Mouse (Mus musculus) brain, adult 10 weeks (tissue): ENCODE data around the gene Ddx25. TPM values are rescaled to one million over a fixed set of nuclear protein-coding genes. Genes with fewer than 3 reads are reported as not detected.

Experiments
- polyA plus RNA-seq: library from polyadenylated mRNA; stranded (reverse); fragments of 350-450 nt; fragmentation: Illumina TruSeq; extraction: RNeasy Lipid Tissue Mini Kit (QIAGEN cat#74804); gene quantifications from one replicate; pipeline ENCODE4 v1.2.3, GENCODE M21; 2015; ENCODE audit warnings: low read depth, low replicate concordance

Ddx25 gene
- 20.0 TPM for polyA plus RNA-seq

DNA sequence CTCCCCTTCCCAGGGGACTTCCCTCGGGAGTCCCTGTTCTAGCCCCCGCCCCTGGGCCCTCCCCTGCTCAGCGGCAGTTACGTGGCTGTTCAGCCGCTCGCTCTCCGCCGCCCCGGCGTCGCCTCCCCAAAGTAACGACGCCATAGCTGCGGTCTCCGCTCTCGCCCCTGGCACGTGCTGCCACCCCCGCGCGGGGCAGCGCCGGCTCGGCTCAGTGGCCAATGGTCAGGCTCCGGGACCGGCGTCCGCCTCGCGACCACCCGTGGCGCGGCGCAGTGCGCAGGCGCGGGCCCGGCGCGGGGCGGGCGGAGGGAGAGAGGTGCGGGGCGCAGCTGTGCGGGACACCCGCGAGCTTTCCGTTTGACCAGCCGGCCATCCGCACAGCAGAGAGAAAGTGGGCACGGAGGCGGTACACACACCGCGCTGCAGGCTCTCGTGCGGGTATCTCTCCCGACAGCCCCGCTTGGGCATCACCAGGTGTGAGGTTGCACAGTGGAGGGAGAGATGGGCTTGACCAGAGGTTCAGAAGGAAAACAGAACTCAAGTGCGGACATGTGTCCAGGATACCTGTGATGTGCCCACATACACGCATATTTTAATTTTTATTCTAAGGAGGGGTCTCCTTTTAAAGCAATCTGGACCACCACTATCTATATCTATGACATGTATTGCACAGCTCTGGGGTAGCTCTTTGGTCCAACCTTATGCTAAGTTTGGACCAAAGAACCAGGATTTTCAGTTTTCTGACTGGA lies at the start of gene Ddx25, which contains the start of gene Pus3:
TSS of gene Ddx25 (minus strand) at position 272 of the 752 bp plus-strand sequence.
TSS of gene Pus3 (plus strand) at position 339 of the 752 bp plus-strand sequence.

DNA sequence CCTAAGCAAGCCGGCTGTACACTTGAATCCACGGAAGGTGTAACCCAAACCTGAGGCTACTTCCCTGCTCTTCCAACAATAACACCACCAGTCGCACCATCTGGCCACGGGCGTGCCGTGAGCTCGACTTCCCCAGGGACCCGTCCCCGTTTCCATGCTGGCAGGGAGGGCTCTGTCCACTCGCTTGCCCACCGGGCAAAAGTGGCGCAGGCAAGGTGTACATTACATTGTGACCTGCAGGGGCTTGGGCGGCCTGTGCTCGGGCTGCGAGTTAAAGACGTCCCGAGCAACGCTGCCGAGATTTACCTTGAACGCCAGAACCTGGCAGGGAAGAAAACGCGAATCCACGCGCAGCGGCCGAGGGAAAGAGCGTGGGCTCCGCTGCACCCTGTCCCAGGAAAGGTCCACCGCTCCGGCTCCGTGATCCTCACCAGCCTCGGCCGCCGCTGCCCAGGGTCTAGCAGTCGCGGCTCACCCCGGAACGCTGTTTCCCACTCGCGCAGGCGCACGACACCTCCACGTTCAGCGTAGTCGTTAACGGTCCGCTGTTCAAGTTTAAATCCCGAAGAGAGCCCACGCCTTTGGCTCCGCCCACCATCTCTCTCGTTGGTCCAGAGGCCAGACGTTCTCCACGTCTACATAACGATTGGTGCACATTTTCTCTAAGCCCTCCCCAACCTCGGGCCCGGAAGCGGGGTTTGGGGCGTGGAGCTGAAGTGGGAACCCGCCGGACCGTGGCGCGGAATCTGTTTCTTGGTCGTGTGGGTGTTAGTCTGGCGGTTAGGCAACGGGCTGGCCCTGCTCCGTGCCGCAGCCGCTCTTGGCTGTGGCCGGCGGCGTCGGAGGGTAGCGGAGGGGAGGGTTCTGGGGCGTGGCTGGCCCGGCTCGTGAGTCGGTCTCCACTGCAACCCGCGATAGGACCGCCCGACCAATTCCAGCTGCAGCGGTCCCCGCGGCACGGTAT lies 11.5 kb upstream of the Ddx25 start, which contains the start of the genes Pate2 and Hyls1:
TSS of gene Pate2 (plus strand) at position 714 of the 964 bp plus-strand sequence.
TSS of gene Hyls1 (minus strand) at position 828 of the 964 bp plus-strand sequence.

DNA sequence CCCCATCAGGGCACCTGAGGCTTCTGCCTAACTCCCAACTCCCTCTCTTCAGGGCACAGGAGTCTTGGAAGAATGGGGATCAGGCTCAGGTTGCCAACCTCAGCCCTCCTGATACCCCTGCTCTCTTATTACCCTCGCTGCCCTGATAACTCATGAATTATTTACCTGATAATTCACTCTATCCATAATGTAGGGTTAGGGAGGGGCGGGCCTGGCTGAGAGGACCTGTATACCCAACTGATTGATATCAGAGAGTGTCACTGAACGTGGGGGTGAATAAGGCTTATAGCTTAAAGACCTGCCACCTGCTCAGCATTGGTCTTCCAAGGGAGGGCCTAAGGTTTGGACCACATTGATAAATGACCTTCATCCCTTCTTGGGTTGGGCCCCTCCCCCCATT lies 40.2 kb downstream of the Ddx25 start, which contains the start of gene Gm1113:
TSS of gene Gm1113 (minus strand) at position 101 of the 400 bp plus-strand sequence.

Other genes with a start within 250 kb of the Ddx25 start
- 4.3 TPM for gene Cdon, start 137.4 kb downstream of the Ddx25 start, polyA plus RNA-seq
- not detected for gene Gm1113, start 40.3 kb downstream of the Ddx25 start, polyA plus RNA-seq
- 15.1 TPM for gene Pus3, start 67 bp upstream of the Ddx25 start, polyA plus RNA-seq
- gene Pate2, start 11.8 kb upstream of the Ddx25 start, polyA plus RNA-seq = 0.57 TPM
- 7.3 TPM for gene Hyls1, start 11.9 kb upstream of the Ddx25 start, polyA plus RNA-seq
- gene Pate4, start 53.4 kb upstream of the Ddx25 start, polyA plus RNA-seq = not detected
- gene Pate3, start 89.7 kb upstream of the Ddx25 start, polyA plus RNA-seq = not detected
- not detected for gene Pate1, start 128.9 kb upstream of the Ddx25 start, polyA plus RNA-seq
- not detected for gene Gm17677, start 182.5 kb upstream of the Ddx25 start, polyA plus RNA-seq
- gene Gm17727, start 219.6 kb upstream of the Ddx25 start, polyA plus RNA-seq = not detected
- not detected for gene Gm27235, start 231.6 kb upstream of the Ddx25 start, polyA plus RNA-seq
- not detected for gene D730048I06Rik, start 231.6 kb upstream of the Ddx25 start, polyA plus RNA-seq